Mouse (Mus musculus) thymus, adult 2 months (tissue): ENCODE data around the gene Ube3a.

ENCODE experiments used
- CTCF ChIP-seq: fragments of 200-500 bp; IDR thresholded peaks from 2 replicates; pipeline ENCODE4 v1.5.1; 2012; ENCODE audit warnings: mild to moderate bottlenecking, control low read depth, low read length, moderate library complexity, borderline replicate concordance; ENCODE audit not compliant: control insufficient read depth, poor library complexity, insufficient read depth; ENCODE audit errors: extremely low read depth
- POLR2A ChIP-seq: fragments of 200-500 bp; IDR thresholded peaks from 2 replicates; pipeline ENCODE4 v1.6.1; 2012; ENCODE audit warnings: mild to moderate bottlenecking, low read length, control low read depth, moderate library complexity; ENCODE audit not compliant: control insufficient read depth, poor library complexity, insufficient read depth; ENCODE audit errors: extremely low read depth

- no peak for TF ChIP-seq POLR2A
- TF ChIP-seq CTCF, result no peak
Measured at GRCm38 (mm10) chr7:59231960-59232359, 3.4 kb downstream of the Ube3a start.
